Mouse (Mus musculus) urinary bladder, postnatal 25 days (tissue): ENCODE data around the gene Rab23.

Experiments
- DNase-seq: peaks from one replicate; pipeline ENCODE4 v3.0.0; 2022; ENCODE audit warnings: low spot score

Gene Rab23

GRCm38 (mm10) chr1:33719733-33720225 lies at the start of gene Rab23:
Gene Rab23, plus strand, starts transcription at chr1:33719887.
- DNase-seq, result peak; percentile 80

- DNase-seq, result peak; percentile 35
Observed at GRCm38 (mm10) chr1:33670164-33670616, 49.5 kb upstream of the Rab23 start.

- DNase-seq, result no peak
Observed at GRCm38 (mm10) chr1:33671441-33671840, 48.2 kb upstream of the Rab23 start.

GRCm38 (mm10) chr1:33672083-33672482 lies 47.6 kb upstream of the Rab23 start:
- no peak for DNase-seq

- no peak for DNase-seq
Observed at GRCm38 (mm10) chr1:33672514-33672913, 47.2 kb upstream of the Rab23 start.

- no peak for DNase-seq
Observed at GRCm38 (mm10) chr1:33673158-33673960, 46.3 kb upstream of the Rab23 start.

GRCm38 (mm10) chr1:33680435-33680834 lies 39.3 kb upstream of the Rab23 start:
- DNase-seq, result no peak

GRCm38 (mm10) chr1:33680890-33681289 lies 38.8 kb upstream of the Rab23 start:
- DNase-seq, result no peak

GRCm38 (mm10) chr1:33684459-33684858 lies 35.2 kb upstream of the Rab23 start:
- DNase-seq, result no peak

- DNase-seq, result no peak
Observed at GRCm38 (mm10) chr1:33688810-33689209, 30.9 kb upstream of the Rab23 start.

- no peak for DNase-seq
Observed at GRCm38 (mm10) chr1:33689446-33690086, 30.1 kb upstream of the Rab23 start.

- DNase-seq, result no peak
Observed at GRCm38 (mm10) chr1:33690087-33690448, 29.6 kb upstream of the Rab23 start.

- no peak for DNase-seq
Observed at GRCm38 (mm10) chr1:33693893-33694292, 25.8 kb upstream of the Rab23 start.

GRCm38 (mm10) chr1:33696016-33696415 lies 23.7 kb upstream of the Rab23 start:
- DNase-seq, result no peak

- DNase-seq, result no peak
Observed at GRCm38 (mm10) chr1:33701244-33701643, 18.4 kb upstream of the Rab23 start.

GRCm38 (mm10) chr1:33709615-33710014 lies 10.1 kb upstream of the Rab23 start:
- DNase-seq, result no peak

- DNase-seq, result no peak
Observed at GRCm38 (mm10) chr1:33712026-33712425, 7.7 kb upstream of the Rab23 start.

- DNase-seq, result no peak
Observed at GRCm38 (mm10) chr1:33714796-33715195, 4.9 kb upstream of the Rab23 start.

- DNase-seq, result no peak
Observed at GRCm38 (mm10) chr1:33717636-33718035, 2.1 kb upstream of the Rab23 start.

- no peak for DNase-seq
Observed at GRCm38 (mm10) chr1:33720231-33720630, 544 bp downstream of the Rab23 start.

- no peak for DNase-seq
Observed at GRCm38 (mm10) chr1:33721020-33721419, 1.3 kb downstream of the Rab23 start.

GRCm38 (mm10) chr1:33724516-33724915 lies 4.8 kb downstream of the Rab23 start:
- no peak for DNase-seq

- no peak for DNase-seq
Observed at GRCm38 (mm10) chr1:33725086-33725485, 5.4 kb downstream of the Rab23 start.
